ENCODE assay signal across 14 mouse cellular contexts in the genomic region with DNA sequence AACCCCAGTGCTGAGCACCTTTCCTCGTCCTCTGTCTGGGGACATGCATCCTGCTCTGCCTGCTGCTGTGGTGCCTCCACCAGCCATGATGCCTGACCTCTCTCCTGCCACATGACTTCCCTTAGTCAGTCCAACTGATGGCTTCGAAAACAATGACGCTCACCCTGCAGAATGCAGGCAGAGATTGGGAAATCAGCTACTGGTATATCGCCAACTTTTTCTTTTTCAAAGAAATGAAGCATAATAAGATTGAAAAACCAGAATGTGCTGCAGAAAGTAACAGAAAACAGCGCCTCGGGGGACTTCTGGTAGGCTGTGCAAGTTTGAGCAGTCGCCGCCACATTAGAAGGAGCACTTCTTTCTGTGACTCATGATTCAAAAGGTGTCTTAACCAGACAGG. TPM values are rescaled to one million over a fixed set of nuclear protein-coding genes. Genes with fewer than 3 reads are reported as not detected.
A peak's percentile ranks its signal among the peaks of the same experiment; 100 is the strongest.
DNase-seq lines count a peak whose midpoint lies in the region; ATAC-seq and TF ChIP-seq lines count a peak whose summit lies in the region.
"Had no signal": no experiment of that assay in that cellular context is flagged by ENCODE, and none has a peak within 500 bp of the region (broad histone marks: within the 10 kb centered on the region; RNA-seq: fewer than 3 reads in every experiment).

No protein-coding gene starts in this region.

- no peak for ATAC-seq in hindbrain, postnatal 0 days
- ATAC-seq in hindbrain, embryonic 14.5 days (ENCODE audit: low FRiP score): no peak
- ATAC-seq in Patski: no peak
- ATAC-seq in lung, embryonic 16.5 days (ENCODE audit: low read depth): peak; percentile 84
- no peak for ATAC-seq in midbrain, postnatal 0 days (ENCODE audit: low FRiP score)
- ATAC-seq: inflammation-experienced regulatory T-cells, adult 6 months had no signal

- no peak overlapping the region for H3K27ac ChIP-seq in hindbrain, postnatal 0 days
- no peak overlapping the region for H3K27ac ChIP-seq in hindbrain, embryonic 14.5 days
- H3K27ac ChIP-seq in embryonic fibroblast, embryonic 13.5 days (ENCODE audit: insufficient read depth, low read length): peak overlapping the region; percentile 74
- peak overlapping the region; percentile 45; the same call in 1 of the 2 replicates for H3K27ac ChIP-seq in lung, embryonic 16.5 days (ENCODE audit: low read length)
- H3K27ac ChIP-seq in hindbrain, embryonic 10.5 days: no peak overlapping the region
- H3K27ac ChIP-seq in midbrain, postnatal 0 days (ENCODE audit: low read depth, low read length): no peak overlapping the region
- H3K27ac ChIP-seq: limb, embryonic 13.5 days had no signal

- H3K4me3 ChIP-seq in hindbrain, postnatal 0 days (ENCODE audit: low read length): no peak overlapping the region
- H3K4me3 ChIP-seq in hindbrain, embryonic 14.5 days (replicated peaks; ENCODE audit: low read length): no peak overlapping the region
- no peak overlapping the region for H3K4me3 ChIP-seq in embryonic fibroblast, embryonic 13.5 days (ENCODE audit: insufficient read depth, low read length)
- H3K4me3 ChIP-seq in lung, embryonic 16.5 days (ENCODE audit: low read length): no peak overlapping the region
- no peak overlapping the region for H3K4me3 ChIP-seq in hindbrain, embryonic 10.5 days
- no peak overlapping the region for H3K4me3 ChIP-seq in midbrain, postnatal 0 days (ENCODE audit: low read depth, low read length)
- H3K4me3 ChIP-seq: limb, embryonic 13.5 days had no signal

- CTCF ChIA-PET in Patski (lab: Charles Lee): interaction anchor here (1.0 kb wide), 1 partner anchor 215 kb away, joined by 3 read pairs; no protein-coding TSS in a partner anchor

- TF ChIP-seq POLR2A in embryonic fibroblast, embryonic 13.5 days (IDR thresholded peaks at IDR 0.05; ENCODE audit: low read depth, low read length): no peak

- 72% methylated on average over 8 of the region's 8 CpGs for WGBS in hindbrain, postnatal 0 days
- 87% methylated on average over 8 of the region's 8 CpGs for WGBS in hindbrain, embryonic 14.5 days
- WGBS in lung, embryonic 16.5 days: 67% methylated on average over 8 of the region's 8 CpGs
- WGBS in hindbrain, embryonic 10.5 days: 92% methylated on average over 8 of the region's 8 CpGs
- WGBS in midbrain, postnatal 0 days: 75% methylated on average over 8 of the region's 8 CpGs

- no peak overlapping the region for H3K9ac ChIP-seq in hindbrain, postnatal 0 days (replicated peaks; ENCODE audit: low read length)
- no peak overlapping the region for H3K9ac ChIP-seq in hindbrain, embryonic 14.5 days
- no peak overlapping the region for H3K9ac ChIP-seq in lung, embryonic 16.5 days (ENCODE audit: low read length)
- no peak overlapping the region for H3K9ac ChIP-seq in midbrain, postnatal 0 days (replicated peaks; ENCODE audit: low read length, poor library complexity, severe bottlenecking)
- H3K9ac ChIP-seq: limb, embryonic 13.5 days had no signal

- no peak overlapping the region for H3K4me2 ChIP-seq in hindbrain, postnatal 0 days (ENCODE audit: low read depth, low read length)
- H3K4me2 ChIP-seq in hindbrain, embryonic 14.5 days (replicated peaks): no peak overlapping the region
- H3K4me2 ChIP-seq in lung, embryonic 16.5 days (ENCODE audit: low read depth, low read length): no peak overlapping the region
- H3K4me2 ChIP-seq in midbrain, postnatal 0 days (ENCODE audit: low read depth, low read length, poor library complexity, severe bottlenecking): no peak overlapping the region
- H3K4me2 ChIP-seq: limb, embryonic 13.5 days had no signal

- no peaks in the 10 kb centered on the region for H3K4me1 ChIP-seq in hindbrain, postnatal 0 days (ENCODE audit: insufficient read depth, low read length)
- no peaks in the 10 kb centered on the region for H3K4me1 ChIP-seq in hindbrain, embryonic 14.5 days (replicated peaks; ENCODE audit: control insufficient read depth, insufficient read depth, low read length)
- peaks cover 7% of the 10 kb centered on the region; the same call in 1 of the 2 replicates for H3K4me1 ChIP-seq in embryonic fibroblast, embryonic 13.5 days (ENCODE audit: control insufficient read depth, insufficient read depth, low read length)
- H3K4me1 ChIP-seq in lung, embryonic 16.5 days (replicated peaks; ENCODE audit: control insufficient read depth, insufficient read depth, low read length): no peaks in the 10 kb centered on the region; the same call in 1 of the 2 replicates
- H3K4me1 ChIP-seq in hindbrain, embryonic 10.5 days (replicated peaks): no peaks in the 10 kb centered on the region
- H3K4me1 ChIP-seq in midbrain, postnatal 0 days (ENCODE audit: insufficient read depth, low read length): no peaks in the 10 kb centered on the region

- DNase-seq in hindbrain, postnatal 0 days (ENCODE audit: low spot score): peak; percentile 20
- no peak for DNase-seq in hindbrain, embryonic 14.5 days (ENCODE audit: low spot score)
- peak; percentile 49 for DNase-seq in Patski (ENCODE audit: low read depth, low spot score)
- no peak for DNase-seq in cerebellum, adult 11-12 months
- no peak for DNase-seq in hindbrain, embryonic 10.5 days (ENCODE audit: low spot score)
- no peak for DNase-seq in midbrain, postnatal 0 days (ENCODE audit: low spot score)
- DNase-seq: retina, postnatal 1 day; thymus, postnatal 25 days had no signal

- POLR2A ChIA-PET in Patski (lab: Charles Lee): interaction anchor here (0.6 kb wide), 1 partner anchor 114 kb away, joined by 3 read pairs; no protein-coding TSS in a partner anchor

- H3K9me3 ChIP-seq in hindbrain, postnatal 0 days (ENCODE audit: low read length): no peaks in the 10 kb centered on the region
- H3K9me3 ChIP-seq in hindbrain, embryonic 14.5 days (ENCODE audit: control insufficient read depth, low read length): no peaks in the 10 kb centered on the region
- no peaks in the 10 kb centered on the region for H3K9me3 ChIP-seq in lung, embryonic 16.5 days (ENCODE audit: control insufficient read depth, low read length)
- H3K9me3 ChIP-seq in hindbrain, embryonic 10.5 days: no peaks in the 10 kb centered on the region
- no peaks in the 10 kb centered on the region for H3K9me3 ChIP-seq in midbrain, postnatal 0 days (ENCODE audit: low read length)
- H3K9me3 ChIP-seq: limb, embryonic 13.5 days had no signal

- H3K27me3 ChIP-seq in hindbrain, postnatal 0 days (ENCODE audit: insufficient read depth, low read length): no peaks in the 10 kb centered on the region
- no peaks in the 10 kb centered on the region for H3K27me3 ChIP-seq in hindbrain, embryonic 14.5 days (ENCODE audit: control insufficient read depth, insufficient read depth, low read length)
- no peaks in the 10 kb centered on the region for H3K27me3 ChIP-seq in Patski
- no peaks in the 10 kb centered on the region for H3K27me3 ChIP-seq in lung, embryonic 16.5 days (ENCODE audit: control insufficient read depth, insufficient read depth, low read depth, low read length)
- H3K27me3 ChIP-seq in hindbrain, embryonic 10.5 days (ENCODE audit: insufficient read depth, poor library complexity, severe bottlenecking): no peaks in the 10 kb centered on the region
- H3K27me3 ChIP-seq in midbrain, postnatal 0 days (ENCODE audit: insufficient read depth, low read length): no peaks in the 10 kb centered on the region
- H3K27me3 ChIP-seq: limb, embryonic 13.5 days had no signal

- no peaks in the 10 kb centered on the region for H3K36me3 ChIP-seq in hindbrain, postnatal 0 days (ENCODE audit: insufficient read depth, low read length)
- no peaks in the 10 kb centered on the region for H3K36me3 ChIP-seq in hindbrain, embryonic 14.5 days (replicated peaks; ENCODE audit: control insufficient read depth, insufficient read depth)
- H3K36me3 ChIP-seq in lung, embryonic 16.5 days (ENCODE audit: control insufficient read depth, insufficient read depth, low read length): no peaks in the 10 kb centered on the region
- H3K36me3 ChIP-seq in hindbrain, embryonic 10.5 days: 0 out of 2 replicates have a peak, but pooled peaks cover 2% of the 10 kb centered on the region
- H3K36me3 ChIP-seq in midbrain, postnatal 0 days (ENCODE audit: insufficient read depth, low read length): no peaks in the 10 kb centered on the region

- in situ Hi-C loops in Patski (cut with MboI; ENCODE audit: low pct_unique_long_range_greater_than_20kb): no loop called here

- TF ChIP-seq CTCF in hindbrain, postnatal 0 days (IDR thresholded peaks at IDR 0.05; ENCODE audit: low read depth): no peak
- no peak for TF ChIP-seq CTCF in Patski (IDR thresholded peaks at IDR 0.05)
- TF ChIP-seq CTCF in embryonic fibroblast, embryonic 13.5 days (IDR thresholded peaks at IDR 0.05; ENCODE audit: borderline replicate concordance, insufficient read depth, low read length): no peak
- no peak for TF ChIP-seq CTCF in midbrain, postnatal 0 days (IDR thresholded peaks at IDR 0.05)

RNA-seq across cellular contexts. Expression of a gene that starts 18.7 kb away (rescaled TPM):
- 17.9 and 24.5 TPM in 2 replicates for total RNA-seq in hindbrain, postnatal 0 days (2014; rRNA removed)
- polyA plus RNA-seq in hindbrain, postnatal 0 days (2015; fragmentation: Nextera tagmentation; extraction: Ambion mirVana): 4.0 and 4.2 TPM in 2 replicates
- polyA plus RNA-seq in hindbrain, embryonic 14.5 days (2014; fragmentation: Nextera tagmentation; extraction: Ambion mirVana): 4.7 and 5.5 TPM in 2 replicates
- polyA plus RNA-seq in Patski (2021): 25.1 TPM
- 172 and 200 TPM in 2 replicates for polyA plus RNA-seq in embryonic fibroblast, embryonic 13.5 days (2011; ENCODE audit: insufficient read length, low read depth, missing spikeins)
- polyA plus RNA-seq in lung, embryonic 16.5 days (2015; fragmentation: Nextera tagmentation; extraction: Ambion mirVana): 11.4 and 13.0 TPM in 2 replicates
- 2.8 and 4.0 TPM in 2 replicates for polyA plus RNA-seq in hindbrain, embryonic 10.5 days (2016; fragmentation: Nextera tagmentation; extraction: Ambion mirVana)
- total RNA-seq in midbrain, postnatal 0 days (2014; rRNA removed): 13.1 and 17.0 TPM in 2 replicates
- 2.2 and 2.9 TPM in 2 replicates for polyA plus RNA-seq in midbrain, postnatal 0 days (2015; fragmentation: Nextera tagmentation; extraction: Ambion mirVana)

RNA-seq across cellular contexts. Expression of a gene that starts 33.8 kb away (rescaled TPM):
- not detected in 2 replicates for total RNA-seq in hindbrain, postnatal 0 days (2014; rRNA removed)
- polyA plus RNA-seq in hindbrain, postnatal 0 days (2015; fragmentation: Nextera tagmentation; extraction: Ambion mirVana): not detected in 2 replicates
- not detected in 2 replicates for polyA plus RNA-seq in hindbrain, embryonic 14.5 days (2014; fragmentation: Nextera tagmentation; extraction: Ambion mirVana)
- polyA plus RNA-seq in Patski (2021): not detected
- polyA plus RNA-seq in embryonic fibroblast, embryonic 13.5 days (2011; ENCODE audit: insufficient read length, low read depth, missing spikeins): not detected in 2 replicates
- not detected in 2 replicates for polyA plus RNA-seq in lung, embryonic 16.5 days (2015; fragmentation: Nextera tagmentation; extraction: Ambion mirVana)
- not detected in 2 replicates for polyA plus RNA-seq in hindbrain, embryonic 10.5 days (2016; fragmentation: Nextera tagmentation; extraction: Ambion mirVana)
- total RNA-seq in midbrain, postnatal 0 days (2014; rRNA removed): not detected in 2 replicates
- polyA plus RNA-seq in midbrain, postnatal 0 days (2015; fragmentation: Nextera tagmentation; extraction: Ambion mirVana): not detected in 2 replicates
- total RNA-seq: common myeloid progenitor, adult 5-6 weeks had no signal
- polyA plus RNA-seq: forebrain, embryonic 11.5 days; inflammation-experienced regulatory T-cells, adult 6 months; limb, embryonic 13.5 days had no signal

RNA-seq across cellular contexts. Expression of a gene that starts 56.2 kb away (rescaled TPM):
- not detected in 2 replicates for total RNA-seq in hindbrain, postnatal 0 days (2014; rRNA removed)
- not detected in 2 replicates for polyA plus RNA-seq in hindbrain, postnatal 0 days (2015; fragmentation: Nextera tagmentation; extraction: Ambion mirVana)
- not detected in 2 replicates for polyA plus RNA-seq in hindbrain, embryonic 14.5 days (2014; fragmentation: Nextera tagmentation; extraction: Ambion mirVana)
- not detected for polyA plus RNA-seq in Patski (2021)
- polyA plus RNA-seq in embryonic fibroblast, embryonic 13.5 days (2011; ENCODE audit: insufficient read length, low read depth, missing spikeins): not detected in 2 replicates
- polyA plus RNA-seq in lung, embryonic 16.5 days (2015; fragmentation: Nextera tagmentation; extraction: Ambion mirVana): 0.73 and 0.84 TPM in 2 replicates
- polyA plus RNA-seq in hindbrain, embryonic 10.5 days (2016; fragmentation: Nextera tagmentation; extraction: Ambion mirVana): not detected in 2 replicates
- total RNA-seq in midbrain, postnatal 0 days (2014; rRNA removed): not detected in 2 replicates
- polyA plus RNA-seq in midbrain, postnatal 0 days (2015; fragmentation: Nextera tagmentation; extraction: Ambion mirVana): not detected in 2 replicates
- total RNA-seq: common myeloid progenitor, adult 5-6 weeks had no signal
- polyA plus RNA-seq: forebrain, embryonic 11.5 days; inflammation-experienced regulatory T-cells, adult 6 months; limb, embryonic 13.5 days had no signal

Comparison
In these comparisons a context has a peak if more than half of its experiments do, and no peak if none do; other contexts are left out.
1. DNase-seq: peak in hindbrain, postnatal 0 days (single experiment) and Patski (single experiment); none in hindbrain, embryonic 14.5 days (single experiment), cerebellum, adult 11-12 months (single experiment), hindbrain, embryonic 10.5 days (single experiment) and midbrain, postnatal 0 days (single experiment).
2. H3K27ac ChIP-seq: peak in embryonic fibroblast, embryonic 13.5 days (single experiment) and lung, embryonic 16.5 days (single experiment); none in hindbrain, postnatal 0 days (single experiment), hindbrain, embryonic 14.5 days (single experiment), hindbrain, embryonic 10.5 days (single experiment) and midbrain, postnatal 0 days (single experiment).